Mouse (Mus musculus) cortical plate, adult 2 months (tissue): ENCODE results near the gene Cdk5r2. TPM values are rescaled to one million over a fixed set of nuclear protein-coding genes. Genes with fewer than 3 reads are reported as not detected.

Experiments
- H3K27ac ChIP-seq: fragments of 200-500 bp; 2 replicates; pipeline ENCODE4 v1.5.1; 2012; ENCODE audit warnings: low read length, control low read depth, inconsistent platforms; ENCODE audit not compliant: insufficient read depth
- H3K4me1 ChIP-seq: fragments of 200-500 bp; 2 replicates; pipeline ENCODE4 v1.6.1; 2011; ENCODE audit warnings: low read length; ENCODE audit not compliant: control insufficient read depth, insufficient read depth
- H3K4me3 ChIP-seq: fragments of 200-500 bp; 2 replicates; pipeline ENCODE4 v1.5.1; 2011; ENCODE audit warnings: mild to moderate bottlenecking, low read length, control low read depth; ENCODE audit not compliant: insufficient read depth
- CTCF ChIP-seq: fragments of 200-500 bp; IDR thresholded peaks from 2 replicates; pipeline ENCODE4 v1.5.1; 2011; ENCODE audit warnings: mild to moderate bottlenecking, control low read depth, low read length; ENCODE audit not compliant: insufficient read depth; ENCODE audit errors: extremely low read depth
- POLR2A ChIP-seq: fragments of 200-500 bp; IDR thresholded peaks from 2 replicates; pipeline ENCODE4 v1.6.1; 2011; ENCODE audit warnings: mild to moderate bottlenecking, low read length, control low read depth; ENCODE audit not compliant: insufficient read depth; ENCODE audit errors: extremely low read depth
- polyA plus RNA-seq: library from polyadenylated mRNA; depleted of rRNA; stranded (reverse); fragments of >200 nt; gene quantifications from 2 replicates; pipeline ENCODE4 v1.2.3, GENCODE M21; 2012; rRNA removed

Cdk5r2 gene
- polyA plus RNA-seq, 1 experiment, result 313 TPM

GRCm38 (mm10) chr1:74900341-74901285 is 45.9 kb downstream of the Cdk5r2 start:
- TF ChIP-seq CTCF (no peak), POLR2A (no peak)
- Histone ChIP-seq H3K4me1 (no peaks in the 10 kb centered on the region), H3K27ac (no peak overlapping the region), H3K4me3 (no peak overlapping the region)

GRCm38 (mm10) chr1:74901686-74902085 is 47.0 kb downstream of the Cdk5r2 start:
- H3K27ac ChIP-seq, result no peak overlapping the region
- H3K4me3 ChIP-seq, result no peak overlapping the region
- TF ChIP-seq POLR2A, result no peak
- peak; percentile 52 for TF ChIP-seq CTCF
- no peaks in the 10 kb centered on the region for H3K4me1 ChIP-seq

DNA sequence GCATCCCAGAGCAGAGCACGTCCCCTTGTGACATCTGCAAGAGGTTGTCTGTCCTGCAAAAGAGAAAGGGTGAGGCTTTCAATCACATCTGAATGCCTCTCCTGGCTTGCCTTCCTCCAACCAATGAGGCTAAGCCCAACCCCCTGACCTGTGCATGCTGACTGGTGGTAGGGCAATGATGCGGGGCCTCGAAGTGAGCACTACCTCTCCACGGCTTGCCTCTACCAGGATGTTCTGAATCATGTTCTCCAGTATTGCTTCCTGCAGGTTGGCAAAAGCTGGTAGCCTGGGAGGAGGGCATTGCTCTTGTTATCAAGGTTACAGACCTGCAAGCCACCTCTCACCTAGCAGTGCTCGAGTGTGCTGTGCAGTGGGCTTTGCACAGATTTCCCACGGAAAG is 47.5 kb downstream of the Cdk5r2 start:
- TF ChIP-seq CTCF, result no peak
- TF ChIP-seq POLR2A, result no peak
- H3K4me3 ChIP-seq, result no peak overlapping the region
- no peak overlapping the region for H3K27ac ChIP-seq
- H3K4me1 ChIP-seq, result no peaks in the 10 kb centered on the region

Other genes starting within 250 kb of the Cdk5r2 start
- gene Ttll4, start 193.2 kb upstream of the Cdk5r2 start, polyA plus RNA-seq, result 17.0 and 17.7 TPM in 2 replicates
- gene Cyp27a1, start 141.4 kb upstream of the Cdk5r2 start, polyA plus RNA-seq, result 9.9 and 12.5 TPM in 2 replicates
- gene Prkag3, start 105.7 kb upstream of the Cdk5r2 start, polyA plus RNA-seq, result 0.06 and 0.13 TPM in 2 replicates
- 1.2 and 2.2 TPM in 2 replicates for gene Wnt6, start 83.0 kb upstream of the Cdk5r2 start, polyA plus RNA-seq
- gene Wnt10a, start 63.4 kb upstream of the Cdk5r2 start, polyA plus RNA-seq, result 8.1 and 8.8 TPM in 2 replicates
- not detected in 2 replicates for gene Fev, start 30.5 kb downstream of the Cdk5r2 start, polyA plus RNA-seq
- gene Cryba2, start 38.2 kb downstream of the Cdk5r2 start, polyA plus RNA-seq, result 0.66 and 1.4 TPM in 2 replicates
- 8.9 and 10.6 TPM in 2 replicates for gene Cfap65, start 80.7 kb downstream of the Cdk5r2 start, polyA plus RNA-seq
- 0.34 and 0.46 TPM in 2 replicates for gene Ihh, start 96.7 kb downstream of the Cdk5r2 start, polyA plus RNA-seq